Mouse (Mus musculus) liver, embryonic 16.5 days (tissue): ENCODE measurements around the gene Nr2f2. TPM values are rescaled to one million over a fixed set of nuclear protein-coding genes. Genes with fewer than 3 reads are reported as not detected.

Source experiments
- ATAC-seq: fragments of 200-750 bp; cut with Nextera tagmentation; 2 replicates; pipeline ENCODE4 v1.8.0; 2017; ENCODE audit warnings: low read depth, mild to moderate bottlenecking, moderate number of reproducible peaks, moderate library complexity
- H3K27ac ChIP-seq: fragments of 300-500 bp; sonication (generic); 2 replicates; pipeline ENCODE4 v1.5.1; 2014; ENCODE audit warnings: mild to moderate bottlenecking, low read length
- H3K27me3 ChIP-seq: fragments of 300-500 bp; sonication (generic); 2 replicates; pipeline ENCODE4 v1.6.1; 2014; ENCODE audit warnings: low read depth, low read length, mixed read lengths; ENCODE audit not compliant: control insufficient read depth, insufficient read depth
- H3K36me3 ChIP-seq: fragments of 300-500 bp; sonication (generic); 2 replicates; pipeline ENCODE4 v1.6.1; 2014; ENCODE audit warnings: mild to moderate bottlenecking; ENCODE audit not compliant: control insufficient read depth, insufficient read depth
- H3K4me1 ChIP-seq: fragments of 300-500 bp; sonication (generic); 2 replicates; pipeline ENCODE4 v1.6.1; 2014; ENCODE audit warnings: low read depth, low read length, mixed read lengths; ENCODE audit not compliant: control insufficient read depth
- H3K4me2 ChIP-seq: fragments of 300-500 bp; sonication (generic); 2 replicates; pipeline ENCODE4 v1.6.1; 2014; ENCODE audit warnings: low read depth, low read length, mixed read lengths
- H3K4me3 ChIP-seq: fragments of 300-500 bp; sonication (generic); 2 replicates; pipeline ENCODE4 v1.5.1; 2014; ENCODE audit warnings: low read depth, mild to moderate bottlenecking, low read length
- H3K9ac ChIP-seq: fragments of 300-500 bp; sonication (generic); 2 replicates; pipeline ENCODE4 v1.6.1; 2014; ENCODE audit warnings: low read depth, low read length
- H3K9me3 ChIP-seq: fragments of 300-500 bp; sonication (generic); replicated peaks from 2 replicates; pipeline ENCODE4 v1.6.1; 2016; ENCODE audit warnings: low read length; ENCODE audit not compliant: control insufficient read depth
- whole genome bisulfite sequencing: fragments of 180-500 bp; shearing (Covaris S2); extraction: QIAGEN DNeasy Blood & Tissue Kit; methylation state at CpG from one replicate; pipeline ENCODE4 v1.1.7; 2014; ENCODE audit not compliant: insufficient replicate concordance; 5-methylcytosine and 5-hydroxymethylcytosine counted together
- polyA plus RNA-seq: library from polyadenylated mRNA; unstranded; fragments of >200 nt; fragmentation: Nextera tagmentation; extraction: Ambion mirVana; gene quantifications from 2 replicates; pipeline ENCODE4 v1.2.1, GENCODE M21; 2015

Gene Nr2f2
- polyA plus RNA-seq, 1 experiment from 2014 or later = 6.2 TPM

DNA sequence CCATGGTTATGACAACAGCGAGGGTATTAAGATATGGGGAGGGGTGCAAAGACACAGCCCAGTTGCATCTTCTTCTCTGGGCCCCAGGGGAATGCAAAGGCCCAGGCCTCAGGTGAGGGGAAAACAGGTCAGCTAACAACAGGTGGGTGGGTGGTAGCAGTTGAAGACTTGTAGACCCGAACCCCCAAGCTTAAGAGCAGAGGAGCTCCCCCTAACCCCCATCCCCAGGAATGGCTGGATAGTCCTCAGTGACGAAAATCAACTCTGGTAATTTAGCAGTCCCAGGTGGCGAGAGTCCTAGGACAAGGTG, 2.2 kb upstream of the Nr2f2 start:
- 10% methylated on average over 4 of the region's 4 CpGs for WGBS
- Histone ChIP-seq H3K27ac (no peak overlapping the region), H3K36me3 (no peaks in the 10 kb centered on the region), H3K4me2 (no peak overlapping the region), H3K9ac (no peak overlapping the region), H3K27me3 (peaks cover 60% of the 10 kb centered on the region), H3K9me3 (no peaks in the 10 kb centered on the region), H3K4me1 (no peaks in the 10 kb centered on the region), H3K4me3 (no peak overlapping the region)
- ATAC-seq = no peak

GRCm38 (mm10) chr7:70368268-70368655, 1.7 kb upstream of the Nr2f2 start:
- no peak overlapping the region for H3K27ac ChIP-seq
- H3K36me3 ChIP-seq = no peaks in the 10 kb centered on the region
- H3K27me3 ChIP-seq = peaks cover 60% of the 10 kb centered on the region
- H3K4me3 ChIP-seq = no peak overlapping the region
- ATAC-seq = no peak
- no peak overlapping the region for H3K9ac ChIP-seq
- 17% methylated on average over 6 of the region's 6 CpGs for WGBS
- no peak overlapping the region for H3K4me2 ChIP-seq
- no peaks in the 10 kb centered on the region for H3K4me1 ChIP-seq
- no peaks in the 10 kb centered on the region for H3K9me3 ChIP-seq

DNA sequence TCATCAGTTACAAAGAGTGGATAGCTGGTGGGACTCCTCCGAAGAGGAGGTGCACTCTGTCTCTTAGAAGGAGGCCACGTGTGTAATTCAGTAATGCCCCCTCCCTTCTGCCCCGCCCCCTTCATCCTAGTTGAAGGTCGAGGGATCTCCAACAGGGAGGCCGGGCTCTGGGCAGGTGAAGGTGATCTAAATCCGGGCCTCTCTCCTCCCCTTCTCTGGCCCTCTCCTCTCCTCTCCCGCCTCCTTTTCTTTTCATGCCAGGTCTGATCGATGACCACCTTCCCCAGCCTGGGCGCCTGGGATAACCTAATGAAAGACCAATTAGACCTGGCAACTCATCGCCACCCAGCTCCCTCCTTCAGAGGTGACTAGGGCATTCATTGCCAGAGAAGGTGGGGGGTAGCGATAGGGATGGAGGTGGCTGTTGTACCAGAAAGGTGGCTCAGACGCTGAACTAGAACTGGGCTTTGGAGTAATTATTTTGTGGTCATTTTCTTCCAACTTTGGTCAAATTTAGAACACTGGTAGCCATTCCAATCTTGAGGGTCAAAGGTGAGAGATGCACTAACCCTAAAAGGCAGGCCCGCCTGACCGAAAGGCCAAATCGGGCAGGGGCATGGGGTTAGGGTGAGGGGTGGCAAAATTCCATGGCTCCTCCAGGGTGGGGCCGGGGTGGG, 1.2 kb upstream of the Nr2f2 start:
- H3K36me3 ChIP-seq = no peaks in the 10 kb centered on the region
- H3K4me2 ChIP-seq = no peak overlapping the region
- H3K9ac ChIP-seq = no peak overlapping the region
- 11% methylated on average over 16 of the region's 16 CpGs for WGBS
- H3K4me1 ChIP-seq = no peaks in the 10 kb centered on the region
- no peak overlapping the region for H3K27ac ChIP-seq
- H3K27me3 ChIP-seq = peaks cover 62% of the 10 kb centered on the region
- no peaks in the 10 kb centered on the region for H3K9me3 ChIP-seq
- ATAC-seq = no peak
- H3K4me3 ChIP-seq = no peak overlapping the region

DNA sequence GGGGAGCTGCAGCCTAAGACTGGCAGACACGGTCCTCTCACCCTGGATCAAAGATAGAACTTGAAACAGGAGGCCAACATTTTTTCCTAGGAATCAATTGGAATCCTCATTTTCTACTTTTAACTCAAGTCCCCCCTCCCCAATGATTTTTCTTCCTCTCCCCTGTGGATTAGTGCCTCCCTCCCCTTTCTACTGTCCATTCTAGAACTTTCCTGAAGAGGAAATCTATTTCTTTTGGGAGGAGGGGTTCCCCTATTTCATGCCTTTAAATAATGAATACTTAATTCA, 217 bp upstream of the Nr2f2 start:
- Histone ChIP-seq H3K4me3 (no peak overlapping the region), H3K27ac (no peak overlapping the region), H3K36me3 (no peaks in the 10 kb centered on the region), H3K9ac (no peak overlapping the region), H3K9me3 (no peaks in the 10 kb centered on the region), H3K4me1 (no peaks in the 10 kb centered on the region), H3K4me2 (0 out of 2 replicates have a peak overlapping the region, but pooled peaks have one; percentile 0), H3K27me3 (peaks cover 72% of the 10 kb centered on the region)
- WGBS = 0% methylated on average over 1 of the region's 1 CpGs
- ATAC-seq = no peak

DNA sequence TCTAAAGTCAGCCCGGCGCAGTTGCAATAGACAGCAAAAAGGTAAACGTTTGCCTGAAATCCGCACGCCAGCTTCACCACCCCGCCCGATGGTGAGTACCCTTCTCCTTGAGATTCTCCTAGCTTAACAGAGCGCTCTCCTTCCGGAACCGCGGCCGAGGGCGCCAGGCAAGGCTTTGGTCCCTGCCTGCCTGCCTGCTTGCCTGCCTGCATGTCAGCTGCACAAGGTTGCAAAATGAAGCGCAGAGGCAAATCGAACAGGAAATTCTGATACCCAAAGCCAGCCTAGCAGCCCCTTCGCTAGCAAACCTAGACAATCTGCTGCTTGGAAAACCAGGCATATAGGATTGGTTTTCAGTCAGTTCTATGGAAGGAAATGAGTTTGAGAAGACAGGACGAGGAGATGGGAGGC, 1.1 kb downstream of the Nr2f2 start:
- Histone ChIP-seq H3K4me3 (peak overlapping the region; percentile 42), H3K36me3 (no peaks in the 10 kb centered on the region), H3K4me2 (peak overlapping the region; percentile 37), H3K9ac (0 out of 2 replicates have a peak overlapping the region, but pooled peaks have one; percentile 1), H3K27me3 (peaks cover 77% of the 10 kb centered on the region), H3K4me1 (no peaks in the 10 kb centered on the region), H3K9me3 (no peaks in the 10 kb centered on the region), H3K27ac (peak overlapping the region; percentile 51)
- no peak for ATAC-seq
- WGBS = 1% methylated on average over 17 of the region's 17 CpGs

- WGBS = under 1% methylated on average over 3 of the region's 3 CpGs
These were observed 1.7 kb downstream of the Nr2f2 start for GRCm38 (mm10) chr7:70364798-70365197.

GRCm38 (mm10) chr7:70363351-70363750, 3.2 kb downstream of the Nr2f2 start:
- Histone ChIP-seq H3K27me3 (peaks cover 77% of the 10 kb centered on the region), H3K4me3 (no peak overlapping the region), H3K36me3 (no peaks in the 10 kb centered on the region), H3K4me1 (no peaks in the 10 kb centered on the region), H3K27ac (no peak overlapping the region), H3K9me3 (no peaks in the 10 kb centered on the region), H3K4me2 (no peak overlapping the region), H3K9ac (no peak overlapping the region)
- WGBS = 32% methylated on average over 4 of the region's 4 CpGs
- no peak for ATAC-seq

More at GRCm38 (mm10) chr7:70364798-70365197, 1.7 kb downstream of the Nr2f2 start:
- H3K4me2 ChIP-seq = peak overlapping the region; percentile 37
- H3K9me3 ChIP-seq = no peaks in the 10 kb centered on the region
- ATAC-seq = no peak
- no peaks in the 10 kb centered on the region for H3K36me3 ChIP-seq
- H3K27ac ChIP-seq = no peak overlapping the region
- H3K27me3 ChIP-seq = peaks cover 77% of the 10 kb centered on the region
- no peaks in the 10 kb centered on the region for H3K4me1 ChIP-seq
- H3K4me3 ChIP-seq = peak overlapping the region; percentile 42
- H3K9ac ChIP-seq = no peak overlapping the region

DNA sequence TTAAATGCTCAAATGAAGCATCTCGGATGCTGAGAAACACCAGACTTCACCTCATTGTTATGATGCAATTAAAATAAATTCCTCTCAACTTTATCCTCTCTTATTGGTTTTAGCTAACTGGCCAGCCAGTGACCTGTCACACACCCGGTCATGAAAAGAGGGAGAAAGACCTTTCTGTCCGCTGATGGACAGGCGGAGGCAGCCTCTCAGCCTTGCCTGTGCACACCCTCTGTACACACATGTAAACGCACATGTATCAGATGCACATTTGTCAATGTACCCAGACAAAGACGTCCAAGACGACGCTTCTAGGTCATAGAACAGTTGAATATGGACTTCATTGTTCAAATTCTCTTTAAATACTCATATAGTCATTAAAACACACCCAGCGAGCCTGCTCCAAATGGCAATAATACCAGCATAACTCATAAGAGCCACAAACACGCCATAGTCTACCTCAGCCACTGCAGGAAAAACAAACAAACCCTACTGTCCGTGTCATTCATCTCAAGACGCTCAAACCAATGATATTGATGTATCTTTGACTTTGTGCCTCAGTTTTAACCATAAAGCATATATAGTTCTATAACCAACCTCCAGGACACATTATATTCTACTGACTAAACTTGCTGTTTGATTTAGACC, 3.9 kb downstream of the Nr2f2 start:
- Histone ChIP-seq H3K27me3 (peaks cover 77% of the 10 kb centered on the region), H3K9ac (no peak overlapping the region), H3K4me2 (peak overlapping the region; percentile 55; the same call in 1 of the 2 replicates), H3K4me1 (no peaks in the 10 kb centered on the region; the same call in 1 of the 2 replicates), H3K27ac (no peak overlapping the region), H3K4me3 (peak overlapping the region; percentile 61; the same call in 1 of the 2 replicates), H3K9me3 (no peaks in the 10 kb centered on the region), H3K36me3 (no peaks in the 10 kb centered on the region)
- WGBS = 9% methylated on average over 12 of the region's 12 CpGs
- no peak for ATAC-seq
